Mouse (Mus musculus) heart, embryonic 13.5 days (tissue): ENCODE measurements at regions not wholly inside any gene's neighbourhood (a gene's known extent, or its start where the extent isn't known, plus 50 kb on each side); places are given as distances from the start of the nearest gene placed in this dataset.

ENCODE experiments used
- ATAC-seq: fragments of 200-750 bp; cut with Nextera tagmentation; 2 replicates; pipeline ENCODE4 v1.8.0; 2017; ENCODE audit warnings: moderate TSS enrichment; ENCODE audit not compliant: insufficient number of reproducible peaks, low FRiP score, low TSS enrichment; ENCODE audit errors: extremely low read depth
- H3K27ac ChIP-seq: fragments of 300-500 bp; sonication (generic); replicated peaks from 2 replicates; pipeline ENCODE4 v1.5.1; 2015; ENCODE audit warnings: moderate library complexity, mild to moderate bottlenecking, inconsistent platforms
- H3K27me3 ChIP-seq: fragments of 300-500 bp; sonication (generic); replicated peaks from 2 replicates; pipeline ENCODE4 v1.6.1; 2015; ENCODE audit warnings: mild to moderate bottlenecking, inconsistent platforms
- H3K36me3 ChIP-seq: fragments of 300-500 bp; sonication (generic); 2 replicates; pipeline ENCODE4 v1.6.1; 2015; ENCODE audit warnings: mild to moderate bottlenecking, inconsistent platforms
- H3K4me1 ChIP-seq: fragments of 300-500 bp; sonication (generic); 2 replicates; pipeline ENCODE4 v1.6.1; 2015; ENCODE audit warnings: inconsistent platforms
- H3K4me2 ChIP-seq: fragments of 300-500 bp; sonication (generic); 2 replicates; pipeline ENCODE4 v1.6.1; 2015; ENCODE audit warnings: inconsistent platforms, mild to moderate bottlenecking, moderate library complexity
- H3K4me3 ChIP-seq: fragments of 300-500 bp; sonication (generic); 2 replicates; pipeline ENCODE4 v1.5.1; 2015; ENCODE audit warnings: moderate library complexity, mild to moderate bottlenecking, inconsistent platforms
- H3K9ac ChIP-seq: fragments of 300-500 bp; sonication (generic); 2 replicates; pipeline ENCODE4 v1.6.1; 2015; ENCODE audit warnings: inconsistent platforms, mild to moderate bottlenecking, moderate library complexity
- H3K9me3 ChIP-seq: fragments of 300-500 bp; sonication (generic); 2 replicates; pipeline ENCODE4 v1.6.1; 2016; ENCODE audit warnings: inconsistent platforms
- WGBS: fragments of 180-500 bp; shearing (Covaris S2); methylation state at CpG from one replicate; pipeline ENCODE4 v1.1.7; 2015; ENCODE audit warnings: mixed read lengths; 5-methylcytosine and 5-hydroxymethylcytosine counted together

DNA sequence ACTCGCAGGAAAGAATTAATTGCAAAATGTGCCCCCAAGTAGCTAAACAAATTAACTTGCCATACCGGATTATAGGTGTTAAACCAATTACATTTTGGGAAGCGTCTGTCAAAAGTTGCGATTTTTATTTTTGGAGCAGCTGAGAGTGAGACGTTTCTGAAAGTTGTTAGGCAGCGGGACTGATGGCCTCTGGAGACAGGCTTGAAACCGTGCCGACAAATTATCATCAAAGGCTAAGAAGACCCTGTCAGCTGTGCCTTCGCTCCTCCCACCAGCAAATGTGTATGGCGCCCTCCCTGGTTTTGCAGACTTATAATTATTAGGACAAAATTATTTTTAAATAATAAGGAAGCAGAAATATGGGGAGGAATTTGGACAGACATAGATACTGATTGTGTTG, 161.5 kb upstream of the Zfp64 start:
- WGBS: 45% methylated on average over 10 of the region's 10 CpGs
- H3K27ac ChIP-seq: no peak overlapping the region
- H3K27me3 ChIP-seq: peaks cover 20% of the 10 kb centered on the region; the same call in 1 of the 2 replicates

DNA sequence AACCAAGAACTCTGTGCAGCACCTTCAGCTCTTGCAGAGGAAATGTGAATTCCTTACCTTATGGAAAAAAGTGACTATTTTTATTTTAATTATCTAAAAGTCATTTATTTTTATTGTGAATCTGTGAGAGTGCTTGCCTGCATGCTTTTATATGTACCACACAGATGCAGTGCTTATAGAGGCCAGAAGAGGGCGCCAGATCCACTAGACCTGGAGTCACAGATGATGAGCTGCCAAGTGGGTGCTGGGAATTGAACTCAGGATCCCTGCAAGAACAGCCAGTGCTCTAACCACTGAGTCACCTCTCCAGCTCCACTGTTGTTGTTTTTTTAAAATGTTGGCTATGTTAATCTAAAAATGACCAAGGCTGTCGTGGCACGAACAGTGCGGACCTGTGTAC, 153.7 kb upstream of the Zfp64 start:
- no peak for ATAC-seq
- H3K36me3 ChIP-seq: no peaks in the 10 kb centered on the region
- H3K4me1 ChIP-seq: no peaks in the 10 kb centered on the region
- no peaks in the 10 kb centered on the region for H3K27me3 ChIP-seq
- H3K4me3 ChIP-seq: no peak overlapping the region
- no peak overlapping the region for H3K9ac ChIP-seq
- H3K9me3 ChIP-seq: no peaks in the 10 kb centered on the region
- H3K4me2 ChIP-seq: no peak overlapping the region
- H3K27ac ChIP-seq: no peak overlapping the region
- 83% methylated on average over 4 of the region's 4 CpGs for WGBS

More for the DNA sequence above, 161.5 kb upstream of the Zfp64 start:
- ATAC-seq: no peak
- H3K9ac ChIP-seq: no peak overlapping the region
- H3K4me1 ChIP-seq: no peaks in the 10 kb centered on the region
- no peaks in the 10 kb centered on the region for H3K36me3 ChIP-seq
- H3K4me2 ChIP-seq: no peak overlapping the region
- no peak overlapping the region for H3K4me3 ChIP-seq
- no peaks in the 10 kb centered on the region for H3K9me3 ChIP-seq

DNA sequence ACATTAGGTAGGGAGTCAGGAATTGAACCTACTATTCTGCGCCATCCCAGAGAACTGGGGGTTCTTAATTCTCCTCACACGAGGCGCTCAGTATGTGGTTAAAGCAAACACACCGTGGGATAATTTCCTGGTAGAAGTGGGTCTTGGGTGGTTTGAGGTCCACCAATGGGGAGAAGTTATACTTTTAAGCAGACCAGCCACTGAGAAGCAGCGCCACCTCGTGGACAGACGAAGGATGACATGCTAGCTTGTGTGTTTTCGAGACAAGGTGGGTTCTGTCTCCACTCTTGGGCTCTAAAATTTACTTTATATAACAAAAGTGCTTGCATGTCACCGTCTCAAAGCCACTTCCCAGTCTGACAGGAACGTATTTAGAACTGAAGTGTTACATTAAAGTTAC, 152.7 kb upstream of the Zfp64 start:
- WGBS: 33% methylated on average over 10 of the region's 10 CpGs
- H3K4me2 ChIP-seq: no peak overlapping the region

DNA sequence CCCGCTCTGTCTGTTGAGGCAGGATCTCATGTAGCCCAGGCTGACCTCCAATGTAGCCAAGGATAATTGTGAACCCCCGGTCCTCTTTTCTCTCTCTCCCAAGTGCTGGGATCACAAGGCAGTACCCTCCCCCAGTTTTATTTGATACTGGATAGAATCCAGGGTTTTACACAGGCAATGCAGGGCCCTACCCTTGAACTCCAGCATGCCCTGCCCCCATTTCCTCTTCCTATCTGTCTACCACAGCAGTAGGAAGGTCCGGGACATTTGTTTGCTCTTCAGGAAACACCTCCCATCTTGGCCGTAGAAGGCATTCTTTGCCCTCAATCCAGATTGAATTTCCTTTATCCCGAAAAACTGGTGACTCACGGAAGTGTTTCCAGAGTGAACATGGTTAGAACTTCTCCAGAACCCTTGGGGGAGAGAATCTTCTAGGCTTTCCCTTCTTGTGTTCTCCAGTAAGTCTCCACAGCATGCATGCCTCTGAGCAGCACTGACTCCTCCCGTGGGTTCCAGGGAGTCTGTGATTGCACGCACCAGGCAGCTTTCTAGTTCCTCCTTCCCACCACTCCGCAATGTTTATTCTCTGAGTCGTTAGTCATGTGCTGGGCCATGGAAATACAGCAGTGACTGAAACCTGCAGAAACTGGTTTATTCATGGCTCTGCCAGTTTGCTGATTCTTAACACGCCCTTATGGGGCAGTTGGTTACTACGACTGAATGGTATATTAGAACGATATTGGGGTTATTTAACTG, 146.3 kb upstream of the Zfp64 start:
- no peaks in the 10 kb centered on the region for H3K36me3 ChIP-seq
- H3K9ac ChIP-seq: no peak overlapping the region
- H3K4me3 ChIP-seq: no peak overlapping the region
- H3K4me1 ChIP-seq: no peaks in the 10 kb centered on the region
- no peaks in the 10 kb centered on the region for H3K27me3 ChIP-seq
- peaks cover 13% of the 10 kb centered on the region; the same call in 1 of the 2 replicates for H3K9me3 ChIP-seq
- no peak for ATAC-seq
- H3K4me2 ChIP-seq: no peak overlapping the region
- no peak overlapping the region for H3K27ac ChIP-seq
- WGBS: 79% methylated on average over 13 of the region's 13 CpGs

More for the DNA sequence above, 152.7 kb upstream of the Zfp64 start:
- Histone ChIP-seq H3K9me3 (no peaks in the 10 kb centered on the region), H3K36me3 (no peaks in the 10 kb centered on the region), H3K27me3 (no peaks in the 10 kb centered on the region), H3K27ac (no peak overlapping the region), H3K9ac (no peak overlapping the region), H3K4me1 (no peaks in the 10 kb centered on the region), H3K4me3 (no peak overlapping the region)
- no peak for ATAC-seq

DNA sequence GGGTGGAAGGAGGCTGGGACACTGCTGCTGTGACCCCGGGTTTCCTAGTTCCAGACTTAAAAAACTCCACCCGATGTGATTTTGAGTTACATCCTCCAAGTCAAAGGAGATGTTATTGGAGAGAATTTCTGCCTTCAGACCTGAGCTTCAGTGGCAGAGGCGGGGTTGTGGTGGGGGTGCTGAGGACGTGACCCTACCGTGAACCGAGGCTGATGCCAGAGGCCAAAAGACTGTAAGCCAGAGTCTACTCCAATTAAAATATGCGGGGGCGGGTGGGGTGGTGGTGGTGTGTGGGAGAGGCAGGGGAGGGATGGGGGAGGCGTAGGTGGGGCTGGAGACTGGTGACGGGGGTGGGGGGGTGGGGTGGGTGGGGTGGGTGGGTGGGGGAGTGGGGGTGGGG, 145.1 kb upstream of the Zfp64 start:
- WGBS: 85% methylated on average over 10 of the region's 10 CpGs
- ATAC-seq: no peak

DNA sequence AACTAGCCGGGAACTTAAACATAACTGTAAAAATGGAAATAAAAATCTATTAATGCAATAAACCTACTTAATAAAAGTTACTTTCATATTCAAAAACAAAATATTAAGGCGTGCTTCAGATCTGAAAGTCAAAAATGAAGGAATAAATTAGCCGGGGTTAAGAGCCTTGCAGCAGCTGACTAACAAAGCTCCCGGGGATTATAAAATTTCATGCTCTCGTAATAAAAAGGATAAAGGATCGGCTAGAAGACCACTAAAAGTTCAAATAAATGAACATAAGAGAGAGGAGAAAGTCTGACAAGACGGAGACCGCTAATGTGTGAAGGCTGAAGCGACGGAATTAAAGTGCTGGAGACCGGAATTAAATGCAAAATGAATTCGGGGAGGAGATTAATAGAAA, 144.3 kb upstream of the Zfp64 start:
- WGBS: 87% methylated on average over 12 of the region's 12 CpGs
- Histone ChIP-seq H3K36me3 (no peaks in the 10 kb centered on the region), H3K9ac (no peak overlapping the region), H3K4me1 (no peaks in the 10 kb centered on the region), H3K4me2 (no peak overlapping the region), H3K9me3 (peaks cover 13% of the 10 kb centered on the region), H3K4me3 (no peak overlapping the region), H3K27ac (no peak overlapping the region), H3K27me3 (no peaks in the 10 kb centered on the region)
- no peak for ATAC-seq

More for the DNA sequence above, 145.1 kb upstream of the Zfp64 start:
- Histone ChIP-seq H3K4me3 (no peak overlapping the region), H3K9ac (no peak overlapping the region), H3K4me2 (no peak overlapping the region), H3K27me3 (no peaks in the 10 kb centered on the region), H3K36me3 (no peaks in the 10 kb centered on the region), H3K9me3 (peaks cover 13% of the 10 kb centered on the region; the same call in 1 of the 2 replicates), H3K27ac (no peak overlapping the region), H3K4me1 (no peaks in the 10 kb centered on the region)

DNA sequence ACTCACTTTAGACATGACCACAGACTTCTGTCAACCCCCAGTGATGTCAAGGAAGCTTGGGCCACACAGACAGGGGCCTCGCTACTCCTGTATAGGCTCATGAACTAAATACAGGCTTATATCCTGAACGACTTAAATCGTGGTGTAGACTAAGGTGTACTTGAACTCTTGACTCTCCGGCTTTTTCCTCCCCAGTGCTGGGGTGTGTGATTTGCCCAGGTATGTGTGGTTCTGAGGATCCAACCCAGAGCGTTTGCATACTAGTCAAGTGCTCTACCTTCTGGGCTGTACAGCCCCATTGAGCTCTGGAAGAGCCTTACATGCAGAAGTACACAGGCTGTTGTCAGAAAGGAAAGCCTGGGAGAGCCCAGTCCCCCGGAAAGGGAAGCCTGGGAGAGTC, 143.2 kb upstream of the Zfp64 start:
- 87% methylated on average over 6 of the region's 6 CpGs for WGBS
- H3K36me3 ChIP-seq: no peaks in the 10 kb centered on the region
- peaks cover 13% of the 10 kb centered on the region for H3K9me3 ChIP-seq
- H3K27ac ChIP-seq: no peak overlapping the region
- no peaks in the 10 kb centered on the region for H3K4me1 ChIP-seq
- ATAC-seq: no peak
- H3K4me2 ChIP-seq: no peak overlapping the region
- no peaks in the 10 kb centered on the region for H3K27me3 ChIP-seq
- no peak overlapping the region for H3K9ac ChIP-seq
- H3K4me3 ChIP-seq: no peak overlapping the region

DNA sequence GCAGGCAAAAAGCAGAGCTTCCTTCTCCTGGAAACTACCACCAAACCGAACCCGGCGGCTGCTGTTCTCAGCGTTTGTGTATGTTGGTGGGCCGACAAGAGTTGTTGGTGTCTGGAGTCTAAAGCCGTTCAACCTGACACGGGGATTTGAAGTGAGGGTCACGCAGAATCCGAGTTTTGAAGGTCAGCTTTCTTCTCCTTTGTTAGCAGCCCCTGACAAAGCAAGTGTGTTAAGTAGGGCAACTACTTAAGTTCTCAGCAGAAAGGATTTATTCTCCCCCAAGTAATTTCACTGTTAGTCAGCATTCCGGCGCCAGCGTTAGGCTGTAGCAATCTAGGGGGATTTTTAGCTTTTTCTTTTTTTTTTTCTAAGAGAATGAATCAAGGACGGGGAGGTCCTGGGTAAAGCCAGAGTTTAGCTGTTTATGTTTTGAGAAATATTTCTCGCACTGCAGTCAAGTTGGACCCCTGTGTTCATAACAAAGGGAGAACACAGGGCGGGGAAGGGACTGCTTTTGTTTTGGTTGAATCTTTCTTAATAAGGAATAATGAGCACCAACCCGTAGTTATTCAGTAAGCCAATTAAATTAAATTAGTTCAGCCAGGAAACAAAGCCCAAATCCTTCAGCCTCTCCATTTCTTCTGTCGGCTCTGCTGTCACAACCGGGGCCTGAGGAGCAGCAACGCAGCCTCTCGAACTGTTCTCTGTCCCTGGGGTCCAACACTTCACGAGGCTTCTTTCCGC, 138.8 kb upstream of the Zfp64 start:
- Histone ChIP-seq H3K4me2 (no peak overlapping the region), H3K4me3 (no peak overlapping the region), H3K27me3 (no peaks in the 10 kb centered on the region), H3K9ac (no peak overlapping the region), H3K4me1 (no peaks in the 10 kb centered on the region), H3K27ac (no peak overlapping the region), H3K9me3 (peaks cover 10% of the 10 kb centered on the region), H3K36me3 (no peaks in the 10 kb centered on the region)
- ATAC-seq: no peak
- 79% methylated on average over 22 of the region's 22 CpGs for WGBS

DNA sequence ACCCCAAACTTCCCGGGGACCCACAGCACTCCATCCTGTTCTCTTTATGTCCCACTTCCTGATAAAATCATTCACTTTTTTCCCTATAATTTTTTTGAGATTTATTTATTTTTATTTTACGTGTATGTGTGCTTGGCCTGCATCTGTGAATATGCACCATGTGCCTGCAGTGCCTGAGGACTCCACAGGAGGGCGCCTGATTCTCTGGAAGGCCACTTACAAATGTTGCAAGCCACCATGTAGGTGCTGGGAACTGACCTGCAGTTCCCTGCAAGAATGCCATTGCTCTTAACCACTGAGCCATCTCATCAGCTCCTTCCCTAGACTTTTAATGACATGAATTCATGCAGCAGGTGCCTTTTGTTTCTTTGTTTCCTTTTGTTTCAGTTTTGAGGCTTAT, 134.9 kb upstream of the Zfp64 start:
- Histone ChIP-seq H3K4me1 (no peaks in the 10 kb centered on the region), H3K27me3 (no peaks in the 10 kb centered on the region), H3K4me2 (no peak overlapping the region), H3K9me3 (peaks cover 10% of the 10 kb centered on the region), H3K27ac (no peak overlapping the region), H3K9ac (no peak overlapping the region), H3K36me3 (no peaks in the 10 kb centered on the region), H3K4me3 (no peak overlapping the region)
- 59% methylated on average over 3 of the region's 3 CpGs for WGBS
- ATAC-seq: no peak

DNA sequence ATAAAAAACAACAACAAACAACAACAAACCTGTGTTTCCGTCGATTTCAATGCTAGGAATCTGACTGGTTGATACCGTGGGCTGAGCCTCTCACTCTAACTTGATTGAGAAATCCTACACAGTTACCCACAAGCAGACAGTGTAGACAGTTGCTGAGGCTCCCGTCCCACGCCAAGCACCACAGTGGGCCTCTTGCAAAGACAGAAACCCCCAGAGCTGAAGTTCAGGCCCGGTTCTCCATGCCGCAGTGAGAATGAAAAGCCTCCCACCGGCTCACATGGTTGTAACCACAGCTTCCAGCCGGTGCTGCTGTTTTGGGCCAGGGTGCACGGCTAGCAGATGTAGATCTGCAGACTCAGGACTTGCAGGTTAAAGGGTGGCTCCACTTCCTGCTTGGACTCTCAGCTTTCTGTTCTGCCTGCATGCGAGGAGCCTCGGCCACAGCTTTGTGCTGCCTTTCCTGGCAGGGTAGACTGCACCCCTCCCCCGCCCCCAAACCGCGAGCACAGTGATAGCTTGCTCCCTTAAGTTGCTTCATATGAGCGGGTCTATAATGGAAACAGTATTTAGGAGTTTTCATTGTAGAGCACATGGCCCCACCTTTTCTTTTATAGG, 133.6 kb upstream of the Zfp64 start:
- Histone ChIP-seq H3K4me2 (no peak overlapping the region), H3K36me3 (no peaks in the 10 kb centered on the region), H3K27me3 (no peaks in the 10 kb centered on the region), H3K4me3 (no peak overlapping the region), H3K9me3 (peaks cover 17% of the 10 kb centered on the region), H3K27ac (no peak overlapping the region), H3K4me1 (no peaks in the 10 kb centered on the region), H3K9ac (no peak overlapping the region)
- WGBS: 65% methylated on average over 16 of the region's 16 CpGs
- ATAC-seq: no peak

DNA sequence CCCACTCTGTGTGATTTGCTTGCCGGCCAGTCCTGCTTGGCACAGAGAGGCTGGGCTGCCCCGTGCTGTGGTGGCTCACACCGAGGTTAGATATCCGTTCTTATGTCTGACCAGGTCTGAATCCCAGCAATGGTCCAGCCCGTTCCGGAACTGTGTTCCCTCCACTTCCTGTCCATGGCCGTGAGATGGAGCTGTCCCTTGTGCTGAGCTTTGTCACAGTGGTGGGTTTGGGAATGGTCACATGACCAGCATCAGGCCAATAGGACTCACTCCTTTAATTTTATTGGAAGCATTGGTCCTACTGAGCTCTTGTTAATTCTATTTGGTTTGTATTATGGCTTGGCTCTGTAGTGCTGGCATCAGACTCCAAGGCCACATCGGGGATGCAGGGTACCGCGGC, 132.9 kb upstream of the Zfp64 start:
- no peaks in the 10 kb centered on the region for H3K27me3 ChIP-seq
- no peak overlapping the region for H3K9ac ChIP-seq
- no peak for ATAC-seq
- no peaks in the 10 kb centered on the region for H3K4me1 ChIP-seq
- 70% methylated on average over 10 of the region's 10 CpGs for WGBS
- H3K4me3 ChIP-seq: no peak overlapping the region
- no peaks in the 10 kb centered on the region for H3K36me3 ChIP-seq
- H3K4me2 ChIP-seq: no peak overlapping the region
- no peak overlapping the region for H3K27ac ChIP-seq
- H3K9me3 ChIP-seq: peaks cover 17% of the 10 kb centered on the region
